Mouse (Mus musculus) left cerebral cortex, postnatal 36 days (tissue): ENCODE measurements around the gene Chchd3. TPM values are rescaled to one million over a fixed set of nuclear protein-coding genes. Genes with fewer than 3 reads are reported as not detected.

ENCODE experiments used
- DNase-seq, 2 experiments: peaks; one replicate each; pipeline ENCODE4 v3.0.0; 2021 to 2022; ENCODE audit warnings: low spot score in 2 of 2, mixed read lengths in 1 of 2
- intact Hi-C: fragments of 180-260 bp; cut with DNase I; formaldehyde crosslinking; loops from one replicate; pipeline ENCODE4 v1.15.1; 2025
- total RNA-seq, 2 experiments: library from RNA; stranded (reverse); gene quantifications; 2 replicates each; pipeline ENCODE4 v1.2.3; 2021

Chchd3 gene
- total RNA-seq, 2 experiments from 2014 or later: 79.9 to 89.4 TPM

- intact Hi-C loops: no loop called here
- no peak for DNase-seq
These were observed 116.4 kb downstream of the Chchd3 start for GRCm38 (mm10) chr6:32943651-32944050.

GRCm38 (mm10) chr6:32940299-32940698 lies 119.8 kb downstream of the Chchd3 start:
- intact Hi-C loops: no loop called here
- DNase-seq: no peak

GRCm38 (mm10) chr6:32937643-32938042 lies 122.4 kb downstream of the Chchd3 start:
- DNase-seq: no peak
- intact Hi-C loops: no loop called here

GRCm38 (mm10) chr6:32936794-32937193 lies 123.3 kb downstream of the Chchd3 start:
- intact Hi-C loops: no loop called here
- DNase-seq: no peak

- DNase-seq: no peak
- intact Hi-C loops: no loop called here
These were observed 123.7 kb downstream of the Chchd3 start for GRCm38 (mm10) chr6:32936365-32936764.

- DNase-seq: no peak
- intact Hi-C loops: no loop called here
These were observed 124.5 kb downstream of the Chchd3 start for GRCm38 (mm10) chr6:32935576-32935975.

GRCm38 (mm10) chr6:32931106-32931770 lies 128.8 kb downstream of the Chchd3 start:
- DNase-seq: no peak
- intact Hi-C loops: no loop called here

- DNase-seq: no peak
- intact Hi-C loops: no loop called here
These were observed 137.7 kb downstream of the Chchd3 start for GRCm38 (mm10) chr6:32922391-32922790.

GRCm38 (mm10) chr6:32920091-32920490 lies 140.0 kb downstream of the Chchd3 start:
- peak; percentile 62 to 70 for DNase-seq
- intact Hi-C loops: no loop called here

GRCm38 (mm10) chr6:32910692-32911091 lies 149.4 kb downstream of the Chchd3 start:
- DNase-seq: no peak
- intact Hi-C loops: no loop called here

GRCm38 (mm10) chr6:32899061-32899460 lies 161.0 kb downstream of the Chchd3 start:
- intact Hi-C loops: no loop called here
- DNase-seq: no peak

GRCm38 (mm10) chr6:32894100-32894499 lies 166.0 kb downstream of the Chchd3 start:
- DNase-seq: no peak
- intact Hi-C loops: no loop called here

GRCm38 (mm10) chr6:32890726-32891125 lies 169.3 kb downstream of the Chchd3 start:
- intact Hi-C loops: no loop called here

GRCm38 (mm10) chr6:32888894-32889529 lies 171.0 kb downstream of the Chchd3 start:
- intact Hi-C loops: no loop called here
- DNase-seq: no peak

More at GRCm38 (mm10) chr6:32890726-32891125, 169.3 kb downstream of the Chchd3 start:
- DNase-seq: no peak

GRCm38 (mm10) chr6:32878586-32878985 lies 181.5 kb downstream of the Chchd3 start:
- peak in 1 of 2 experiments; percentile 24 for DNase-seq
- intact Hi-C loops: no loop called here

- intact Hi-C loops: no loop called here
- DNase-seq: no peak
These were observed 185.9 kb downstream of the Chchd3 start for GRCm38 (mm10) chr6:32874176-32874575.

- intact Hi-C loops: no loop called here
- DNase-seq: no peak
These were observed 187.3 kb downstream of the Chchd3 start for GRCm38 (mm10) chr6:32872805-32873204.

- no peak for DNase-seq
- intact Hi-C loops: no loop called here
These were observed 209.1 kb downstream of the Chchd3 start for GRCm38 (mm10) chr6:32850960-32851359.

GRCm38 (mm10) chr6:32848974-32849373 lies 211.1 kb downstream of the Chchd3 start:
- DNase-seq: no peak
- intact Hi-C loops: no loop called here

- no peak for DNase-seq
- intact Hi-C loops: no loop called here
These were observed 214.6 kb downstream of the Chchd3 start for GRCm38 (mm10) chr6:32845463-32845862.

GRCm38 (mm10) chr6:32837939-32838301 lies 222.1 kb downstream of the Chchd3 start:
- no peak for DNase-seq
- intact Hi-C loops: no loop called here
